Mouse (Mus musculus) forebrain, postnatal 0 days (tissue): ENCODE results near the gene Dennd4c. TPM values are rescaled to one million over a fixed set of nuclear protein-coding genes. Genes with fewer than 3 reads are reported as not detected.
A peak's percentile ranks its signal among the peaks of the same experiment; 100 is the strongest.

Experiments
- ATAC-seq: fragments of 200-750 bp; cut with Nextera tagmentation; 2 replicates; pipeline ENCODE4 v1.8.0; 2017; ENCODE audit warnings: mild to moderate bottlenecking, moderate library complexity
- DNase-seq: peaks from one replicate; pipeline ENCODE4 v3.0.0-alpha.2; 2015
- H3K27ac ChIP-seq: fragments of 300-500 bp; sonication (generic); 2 replicates; pipeline ENCODE4 v1.5.1; 2014; ENCODE audit warnings: low read depth, mild to moderate bottlenecking, antibody characterized with exemption, low read length, moderate library complexity, mixed read lengths
- H3K27me3 ChIP-seq: fragments of 300-500 bp; sonication (generic); 2 replicates; pipeline ENCODE4 v1.6.1; 2014; ENCODE audit warnings: mild to moderate bottlenecking, low read length, mixed read lengths; ENCODE audit not compliant: insufficient read depth
- H3K36me3 ChIP-seq: fragments of 300-500 bp; sonication (generic); 2 replicates; pipeline ENCODE4 v1.6.1; 2014; ENCODE audit warnings: mild to moderate bottlenecking, moderate library complexity; ENCODE audit not compliant: insufficient read depth
- H3K4me1 ChIP-seq: fragments of 300-500 bp; sonication (generic); 2 replicates; pipeline ENCODE4 v1.6.1; 2014; ENCODE audit warnings: antibody characterized with exemption; ENCODE audit not compliant: insufficient read depth
- H3K4me2 ChIP-seq: fragments of 300-500 bp; sonication (generic); 2 replicates; pipeline ENCODE4 v1.6.1; 2014; ENCODE audit warnings: low read depth, mild to moderate bottlenecking, moderate library complexity
- H3K4me3 ChIP-seq: fragments of 300-500 bp; sonication (generic); 2 replicates; pipeline ENCODE4 v1.5.1; 2014; ENCODE audit warnings: low read depth, low read length, mixed read lengths
- H3K9ac ChIP-seq: fragments of 300-500 bp; sonication (generic); 2 replicates; pipeline ENCODE4 v1.6.1; 2014; ENCODE audit warnings: mild to moderate bottlenecking
- H3K9me3 ChIP-seq: fragments of 300-500 bp; sonication (generic); 2 replicates; pipeline ENCODE4 v1.6.1; 2016; ENCODE audit warnings: low read length
- CTCF ChIP-seq: sonication (generic); IDR thresholded peaks from 2 replicates; pipeline ENCODE4 v1.5.1; 2016; ENCODE audit warnings: antibody characterized with exemption, control low read depth, low read depth
- WGBS: fragments of 180-500 bp; shearing (Covaris S2); extraction: QIAGEN DNeasy Blood & Tissue Kit; methylation state at CpG from one replicate; pipeline ENCODE4 v1.1.7; 2014; 5-methylcytosine and 5-hydroxymethylcytosine counted together
- polyA plus RNA-seq: library from polyadenylated mRNA; unstranded; fragments of >200 nt; fragmentation: Nextera tagmentation; extraction: Ambion mirVana; gene quantifications from 2 replicates; pipeline ENCODE4 v1.2.1, GENCODE M21; 2015
- total RNA-seq: library from RNA; depleted of rRNA; stranded (reverse); fragments of >200 nt; gene quantifications from 2 replicates; pipeline ENCODE4 v1.2.3, GENCODE M21; 2014

Dennd4c gene
- total and polyA plus RNA-seq, 2 experiments from 2014 or later = 1.9 to 28.7 TPM

DNA sequence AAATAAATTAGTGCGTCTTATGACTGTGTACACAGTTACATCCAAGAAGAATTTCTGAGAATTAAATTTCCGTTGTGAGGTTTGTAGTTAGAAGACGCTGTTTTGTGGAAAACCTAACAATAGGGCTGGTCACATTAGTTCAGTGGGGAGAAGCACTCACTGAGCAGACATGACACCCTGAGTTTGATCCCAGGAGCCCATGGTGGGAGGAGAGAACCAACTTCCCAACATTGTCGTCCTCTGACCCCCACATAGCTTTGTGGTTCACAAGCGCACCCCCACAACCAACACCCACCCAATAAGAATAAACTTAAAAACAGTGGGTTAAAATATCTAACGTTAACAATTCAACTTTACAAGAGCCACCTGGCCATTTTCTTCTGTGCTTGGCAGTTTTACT, 18.5 kb upstream of the Dennd4c start:
- Histone ChIP-seq H3K9ac (no peak overlapping the region), H3K27me3 (no peaks in the 10 kb centered on the region), H3K4me1 (no peaks in the 10 kb centered on the region), H3K36me3 (no peaks in the 10 kb centered on the region), H3K9me3 (no peaks in the 10 kb centered on the region), H3K4me3 (no peak overlapping the region), H3K4me2 (no peak overlapping the region), H3K27ac (no peak overlapping the region)
- no peak for DNase-seq
- no peak for TF ChIP-seq CTCF
- ATAC-seq = no peak
- WGBS = 85% methylated on average over 6 of the region's 6 CpGs

DNA sequence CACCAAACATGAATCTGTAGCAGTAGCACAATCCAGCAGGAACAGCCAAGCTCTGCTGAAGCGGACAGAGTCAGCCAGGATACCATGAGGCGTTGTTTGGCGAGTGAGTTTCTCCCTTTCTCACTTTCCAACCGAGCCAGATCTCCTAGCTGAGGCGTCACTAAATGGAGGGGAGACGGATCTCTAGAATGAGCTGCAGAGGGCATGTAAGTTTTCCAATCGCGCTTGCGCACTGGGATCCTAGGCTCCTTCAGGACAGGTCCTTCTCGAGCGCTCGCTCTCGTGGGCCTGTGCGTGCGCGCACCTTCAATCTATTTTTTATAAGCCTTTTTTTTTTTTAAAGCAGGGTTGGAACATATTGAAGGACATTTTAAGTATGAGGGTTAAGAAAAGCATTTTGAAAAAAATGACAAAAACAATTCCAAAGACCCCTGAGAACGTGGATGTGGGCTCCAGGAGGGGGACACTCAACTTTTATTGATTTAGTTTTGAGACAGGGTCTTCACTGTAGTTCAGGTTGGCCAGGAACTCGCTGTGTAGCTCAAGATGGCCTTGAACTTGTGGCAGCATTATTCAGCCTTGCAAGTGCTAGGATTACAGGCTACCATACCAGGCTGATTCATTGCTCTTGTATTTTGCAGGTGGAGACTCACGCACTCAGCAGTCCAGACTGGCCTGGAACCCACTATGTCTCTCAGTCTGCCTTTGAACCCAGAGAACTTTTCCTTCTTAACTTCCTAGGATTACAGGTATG, 14.1 kb upstream of the Dennd4c start:
- Histone ChIP-seq H3K4me1 (no peaks in the 10 kb centered on the region), H3K27ac (no peak overlapping the region), H3K36me3 (no peaks in the 10 kb centered on the region), H3K4me3 (no peak overlapping the region), H3K9ac (no peak overlapping the region), H3K27me3 (no peaks in the 10 kb centered on the region), H3K9me3 (no peaks in the 10 kb centered on the region), H3K4me2 (no peak overlapping the region)
- TF ChIP-seq CTCF = no peak
- no peak for DNase-seq
- ATAC-seq = no peak
- 85% methylated on average over 19 of the region's 19 CpGs for WGBS

DNA sequence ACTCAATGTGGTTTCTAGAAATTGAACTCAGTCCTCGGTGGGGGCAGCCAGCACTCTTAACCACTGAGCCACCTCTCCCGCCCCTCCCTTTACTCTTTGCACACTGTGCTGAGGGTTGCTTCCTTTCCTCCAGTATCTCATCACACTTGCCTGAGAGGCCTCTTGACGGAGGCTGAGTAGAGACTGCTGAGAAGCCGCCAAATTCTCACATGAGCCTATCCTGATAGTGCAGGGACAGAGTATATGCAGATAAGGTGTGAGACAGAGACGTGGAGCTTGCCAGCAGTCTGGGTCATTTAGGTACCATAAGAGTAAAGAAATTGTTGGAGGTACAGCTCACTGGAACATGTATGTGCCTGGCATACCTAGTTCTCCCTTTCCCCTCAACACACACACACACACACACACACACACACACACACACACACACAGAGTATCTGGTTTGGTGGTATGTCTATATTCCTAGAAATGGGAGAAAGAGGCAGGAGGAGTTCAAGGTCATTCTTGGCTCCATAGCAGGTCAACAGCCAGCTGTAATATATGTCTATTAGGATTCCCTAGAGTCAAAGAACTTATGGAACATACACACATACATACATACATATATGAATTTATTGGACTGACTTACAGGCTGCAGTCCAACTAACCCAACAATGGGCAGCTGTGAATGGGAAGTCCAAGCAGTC, 8.9 kb upstream of the Dennd4c start:
- Histone ChIP-seq H3K9me3 (no peaks in the 10 kb centered on the region), H3K9ac (no peak overlapping the region), H3K27me3 (no peaks in the 10 kb centered on the region), H3K36me3 (no peaks in the 10 kb centered on the region), H3K4me3 (no peak overlapping the region), H3K27ac (no peak overlapping the region), H3K4me2 (no peak overlapping the region), H3K4me1 (no peaks in the 10 kb centered on the region)
- no peak for TF ChIP-seq CTCF
- no peak for ATAC-seq
- WGBS = 82% methylated on average over 5 of the region's 5 CpGs
- DNase-seq = no peak

DNA sequence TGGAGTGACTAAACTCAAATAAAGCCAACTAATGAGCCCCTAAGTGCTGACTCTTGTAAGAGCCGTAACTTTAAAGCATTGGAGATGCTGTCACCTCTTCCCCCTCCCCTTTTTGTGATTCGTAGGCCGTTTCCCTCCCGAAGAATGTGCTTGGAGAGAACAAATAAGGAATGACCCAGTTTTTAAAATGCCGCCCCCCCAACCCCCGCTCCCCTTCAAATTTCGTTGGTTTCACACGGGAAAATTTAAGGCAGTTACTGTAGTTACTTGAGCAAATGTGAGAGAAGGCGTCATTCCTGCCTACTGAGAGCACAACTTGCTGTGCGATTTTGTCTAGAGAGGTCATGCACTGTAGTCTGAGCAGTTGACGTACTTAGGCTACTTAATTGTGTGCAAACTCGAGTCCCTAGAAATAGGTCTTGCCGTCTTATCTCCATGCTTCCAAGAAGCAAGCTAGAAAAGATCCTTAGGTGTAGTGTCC, 1.0 kb downstream of the Dennd4c start:
- WGBS = under 1% methylated on average over 13 of the region's 13 CpGs
- Histone ChIP-seq H3K4me2 (peak overlapping the region; percentile 87), H3K36me3 (no peaks in the 10 kb centered on the region), H3K4me1 (peaks cover 15% of the 10 kb centered on the region; the same call in 1 of the 2 replicates), H3K4me3 (peak overlapping the region; percentile 93), H3K27ac (0 out of 2 replicates have a peak overlapping the region, but pooled peaks have one; percentile 78), H3K9me3 (no peaks in the 10 kb centered on the region), H3K9ac (peak overlapping the region; percentile 95), H3K27me3 (no peaks in the 10 kb centered on the region)
- no peak for TF ChIP-seq CTCF
- DNase-seq = peak; percentile 30
- ATAC-seq = peak; percentile 16; the same call in 1 of the 2 replicates

DNA sequence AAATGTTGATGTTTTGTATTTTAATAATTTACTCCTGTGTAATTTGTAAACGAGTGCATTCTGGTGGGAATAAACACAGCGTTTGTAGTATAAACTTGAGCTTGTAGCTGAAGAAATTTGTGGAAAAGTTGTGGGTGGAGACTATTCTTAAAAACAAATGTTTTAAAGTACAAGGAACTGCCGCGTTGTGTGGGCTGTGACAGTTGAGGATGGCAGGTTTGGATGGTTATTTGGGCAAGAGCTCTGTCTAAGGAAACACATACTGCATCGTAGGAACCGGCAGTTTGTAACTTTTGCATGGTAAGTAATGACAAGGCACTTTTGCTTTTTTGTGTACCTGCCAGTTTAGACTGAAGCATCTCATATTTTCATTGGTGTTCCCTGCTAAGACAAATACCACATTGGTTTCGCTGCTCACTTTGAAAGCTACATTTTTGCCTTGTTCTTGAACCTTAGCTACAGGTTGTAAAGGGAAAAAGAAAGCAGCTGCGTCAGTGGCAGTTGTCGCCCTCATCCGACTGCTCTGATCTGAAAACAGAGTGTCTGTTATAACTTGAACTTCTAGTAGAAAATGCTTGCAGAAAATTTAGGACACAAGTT, 2.1 kb downstream of the Dennd4c start:
- Histone ChIP-seq H3K4me3 (no peak overlapping the region), H3K4me2 (no peak overlapping the region), H3K27ac (no peak overlapping the region), H3K36me3 (no peaks in the 10 kb centered on the region), H3K9ac (no peak overlapping the region), H3K9me3 (no peaks in the 10 kb centered on the region), H3K4me1 (peaks cover 15% of the 10 kb centered on the region; the same call in 1 of the 2 replicates), H3K27me3 (no peaks in the 10 kb centered on the region)
- ATAC-seq = no peak
- no peak for DNase-seq
- TF ChIP-seq CTCF = no peak
- WGBS = 72% methylated on average over 10 of the region's 10 CpGs

DNA sequence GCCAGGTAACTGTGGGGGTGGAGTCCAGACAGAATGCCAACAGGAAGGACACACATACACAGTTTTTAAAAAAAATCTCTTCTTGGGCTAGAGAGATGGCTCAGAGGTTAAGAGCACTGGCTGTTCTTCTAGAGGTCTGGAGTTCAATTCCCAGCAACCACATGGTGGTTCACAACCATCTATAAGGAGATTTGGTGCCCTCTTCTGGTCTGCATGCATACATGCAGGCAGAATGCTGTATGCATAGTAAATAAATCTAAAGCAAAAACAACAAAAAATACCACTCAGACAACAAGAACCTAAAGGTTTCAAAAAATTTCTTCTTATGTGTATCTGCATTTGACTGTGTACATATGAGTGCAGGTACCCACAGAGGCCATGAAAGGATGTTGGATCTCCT, 16.0 kb downstream of the Dennd4c start:
- ATAC-seq = no peak
- Histone ChIP-seq H3K27me3 (no peaks in the 10 kb centered on the region), H3K36me3 (no peaks in the 10 kb centered on the region), H3K27ac (no peak overlapping the region), H3K4me3 (no peak overlapping the region), H3K9me3 (no peaks in the 10 kb centered on the region), H3K4me2 (no peak overlapping the region), H3K9ac (no peak overlapping the region), H3K4me1 (no peaks in the 10 kb centered on the region)
- no peak for DNase-seq
- peak; percentile 8; the same call in 1 of the 2 replicates for TF ChIP-seq CTCF

DNA sequence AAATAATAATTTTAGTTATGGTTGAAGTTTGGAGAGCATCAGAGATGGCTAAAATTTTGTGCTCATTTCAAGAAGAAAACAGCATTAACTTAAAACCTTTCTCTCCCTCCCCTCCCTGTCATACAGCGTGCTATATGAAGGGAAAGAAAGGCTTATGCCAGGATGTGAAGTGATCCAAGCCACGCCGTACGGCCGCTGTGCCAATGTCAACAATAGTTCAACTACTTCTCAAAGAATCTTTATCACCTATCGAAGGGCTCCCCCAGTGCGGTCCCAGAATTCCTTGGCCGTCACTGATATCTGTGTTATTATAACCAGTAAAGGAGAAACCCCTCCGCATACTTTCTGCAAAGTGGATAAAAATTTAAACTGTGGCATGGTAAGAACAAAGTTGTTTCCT, 29.2 kb downstream of the Dennd4c start:
- no peak overlapping the region for H3K4me3 ChIP-seq
- H3K27me3 ChIP-seq = no peaks in the 10 kb centered on the region
- no peak overlapping the region for H3K27ac ChIP-seq
- H3K9ac ChIP-seq = no peak overlapping the region
- no peak for ATAC-seq
- H3K4me1 ChIP-seq = no peaks in the 10 kb centered on the region
- peaks cover 9% of the 10 kb centered on the region; the same call in 1 of the 2 replicates for H3K36me3 ChIP-seq
- no peak overlapping the region for H3K4me2 ChIP-seq
- no peak for TF ChIP-seq CTCF
- 90% methylated on average over 9 of the region's 9 CpGs for WGBS
- no peak for DNase-seq
- no peaks in the 10 kb centered on the region for H3K9me3 ChIP-seq
